Mouse (Mus musculus) testis, adult 2 months (tissue): ENCODE results near the gene Ufsp2.

Experiments used
- CTCF ChIP-seq: fragments of 200-500 bp; IDR thresholded peaks from 2 replicates; pipeline ENCODE4 v1.5.1; 2012; ENCODE audit warnings: low read depth, mild to moderate bottlenecking, inconsistent platforms, low read length, moderate library complexity; ENCODE audit not compliant: control insufficient read depth, insufficient read depth, insufficient replicate concordance
- POLR2A ChIP-seq: fragments of 200-500 bp; IDR thresholded peaks from 2 replicates; pipeline ENCODE4 v1.6.1; 2012; ENCODE audit warnings: low read depth, mild to moderate bottlenecking, inconsistent platforms, low read length, moderate library complexity; ENCODE audit not compliant: control insufficient read depth

- TF ChIP-seq CTCF (no peak), POLR2A (no peak)
These were observed 64.9 kb downstream of the Ufsp2 start for GRCm38 (mm10) chr8:46040260-46040659.
